Mouse (Mus musculus) forebrain, embryonic 11.5 days (tissue): ENCODE measurements around the gene Klc3. TPM values are rescaled to one million over a fixed set of nuclear protein-coding genes. Genes with fewer than 3 reads are reported as not detected.

Experiments
- ATAC-seq: fragments of 200-750 bp; cut with Nextera tagmentation; replicated peaks from 2 replicates; pipeline ENCODE4 v1.8.0; 2017; ENCODE audit warnings: moderate TSS enrichment; ENCODE audit not compliant: low FRiP score
- DNase-seq: peaks from one replicate; pipeline ENCODE4 v3.0.0-alpha.2; 2017; ENCODE audit warnings: low spot score
- H3K27ac ChIP-seq: fragments of 300-500 bp; sonication (generic); 2 replicates; pipeline ENCODE4 v1.5.1; 2014; ENCODE audit warnings: low read depth, low read length
- H3K27me3 ChIP-seq: fragments of 300-500 bp; sonication (generic); 2 replicates; pipeline ENCODE4 v1.6.1; 2014; ENCODE audit warnings: mild to moderate bottlenecking, low read length, mixed read lengths; ENCODE audit not compliant: control insufficient read depth, insufficient read depth
- H3K36me3 ChIP-seq: fragments of 300-500 bp; sonication (generic); 2 replicates; pipeline ENCODE4 v1.6.1; 2014; ENCODE audit warnings: mild to moderate bottlenecking, low read length, moderate library complexity, mixed read lengths; ENCODE audit not compliant: control insufficient read depth, insufficient read depth
- H3K4me1 ChIP-seq: fragments of 300-500 bp; sonication (generic); replicated peaks from 2 replicates; pipeline ENCODE4 v1.6.1; 2014; ENCODE audit warnings: low read length, mixed read lengths; ENCODE audit not compliant: control insufficient read depth, insufficient read depth
- H3K4me2 ChIP-seq: fragments of 300-500 bp; sonication (generic); 2 replicates; pipeline ENCODE4 v1.6.1; 2014; ENCODE audit warnings: low read depth, mild to moderate bottlenecking, low read length, moderate library complexity, mixed read lengths; ENCODE audit not compliant: severe bottlenecking
- H3K4me3 ChIP-seq: fragments of 300-500 bp; sonication (generic); 2 replicates; pipeline ENCODE4 v1.5.1; 2014; ENCODE audit warnings: low read depth, low read length
- H3K9ac ChIP-seq: fragments of 300-500 bp; sonication (generic); 2 replicates; pipeline ENCODE4 v1.6.1; 2014; ENCODE audit warnings: low read length
- H3K9me3 ChIP-seq: fragments of 300-500 bp; sonication (generic); 2 replicates; pipeline ENCODE4 v1.6.1; 2016; ENCODE audit warnings: low read length, mixed read lengths; ENCODE audit not compliant: control insufficient read depth
- WGBS: fragments of 180-500 bp; shearing (Covaris S2); extraction: QIAGEN DNeasy Blood & Tissue Kit; methylation state at CpG from one replicate; pipeline ENCODE4 v1.1.7; 2014; 5-methylcytosine and 5-hydroxymethylcytosine counted together
- microRNA counts: library from miRNA; unstranded; fragments of <30 nt; microRNA quantifications from one replicate; lab custom pipeline; 2015
- microRNA-seq: library from miRNA; unstranded; fragments of <30 nt; microRNA quantifications from one replicate; pipeline ENCODE4, GENCODE M21; 2016; ENCODE audit not compliant: insufficient number of aligned reads
- polyA plus RNA-seq: library from polyadenylated mRNA; unstranded; fragments of >200 nt; fragmentation: Nextera tagmentation; extraction: Ambion mirVana; gene quantifications from 2 replicates; pipeline ENCODE4 v1.2.1, GENCODE M21; 2014

The Klc3 gene
- polyA plus RNA-seq, 1 experiment from 2014 or later = 2.8 TPM

GRCm38 (mm10) chr7:19350221-19350620 is 53.7 kb downstream of the Klc3 start:
- no peak for DNase-seq
- ATAC-seq = no peak
- WGBS = 95% methylated on average over 8 of the region's 8 CpGs

GRCm38 (mm10) chr7:19349188-19349915 is 54.6 kb downstream of the Klc3 start:
- ATAC-seq (no peak), DNase-seq (no peak)
- Histone ChIP-seq H3K36me3 (peaks cover 9% of the 10 kb centered on the region; the same call in 1 of the 2 replicates), H3K4me3 (no peak overlapping the region), H3K4me2 (no peak overlapping the region), H3K27me3 (no peaks in the 10 kb centered on the region), H3K27ac (no peak overlapping the region), H3K4me1 (peaks cover 7% of the 10 kb centered on the region), H3K9me3 (no peaks in the 10 kb centered on the region), H3K9ac (no peak overlapping the region)
- WGBS = 94% methylated on average over 13 of the region's 13 CpGs

More at GRCm38 (mm10) chr7:19350221-19350620, 53.7 kb downstream of the Klc3 start:
- Histone ChIP-seq H3K9me3 (no peaks in the 10 kb centered on the region), H3K36me3 (peaks cover 9% of the 10 kb centered on the region; the same call in 1 of the 2 replicates), H3K4me3 (no peak overlapping the region), H3K4me1 (peaks cover 7% of the 10 kb centered on the region), H3K4me2 (no peak overlapping the region), H3K9ac (no peak overlapping the region), H3K27ac (no peak overlapping the region), H3K27me3 (no peaks in the 10 kb centered on the region)

GRCm38 (mm10) chr7:19344938-19345471 is 58.9 kb downstream of the Klc3 start:
- Histone ChIP-seq H3K9ac (peak overlapping the region; percentile 76), H3K9me3 (no peaks in the 10 kb centered on the region), H3K27me3 (peaks cover 8% of the 10 kb centered on the region; the same call in 1 of the 2 replicates), H3K4me2 (peak overlapping the region; percentile 78), H3K4me3 (peak overlapping the region; percentile 70), H3K4me1 (peaks cover 9% of the 10 kb centered on the region), H3K27ac (peak overlapping the region; percentile 55), H3K36me3 (peaks cover 3% of the 10 kb centered on the region; the same call in 1 of the 2 replicates)
- WGBS = under 1% methylated on average over 31 of the region's 31 CpGs
- ATAC-seq = peak; percentile 93
- peak; percentile 97 for DNase-seq

MicroRNAs encoded within 50 kb of the gene (microRNA counts, 519-probe panel; counts per million panel counts)
- microRNA mmu-miR-343 (lab: Ali Mortazavi, UCI) = 31.2 counts per million

Small RNA genes lying within 50 kb of the gene (microRNA-seq; reads per million reads assigned to microRNA genes)
- not detected for gene Mir343

Other genes starting within 250 kb of the Klc3 start
- gene Gipr, start 238.0 kb downstream of the Klc3 start, polyA plus RNA-seq = 0.56 and 0.75 TPM in 2 replicates
- 2.0 and 2.1 TPM in 2 replicates for gene Eml2, start 227.7 kb downstream of the Klc3 start, polyA plus RNA-seq
- gene Gpr4, start 191.6 kb downstream of the Klc3 start, polyA plus RNA-seq = 1.6 and 2.5 TPM in 2 replicates
- 54.1 and 59.8 TPM in 2 replicates for gene Opa3, start 175.8 kb downstream of the Klc3 start, polyA plus RNA-seq
- gene Vasp, start 132.3 kb downstream of the Klc3 start, polyA plus RNA-seq = 52.8 and 53.0 TPM in 2 replicates
- 0.44 TPM in 1 of 2 replicates, not detected in the other for gene Ppm1n, start 124.0 kb downstream of the Klc3 start, polyA plus RNA-seq
- gene Rtn2, start 121.5 kb downstream of the Klc3 start, polyA plus RNA-seq = 47.3 and 54.7 TPM in 2 replicates
- not detected in 2 replicates for gene Fosb, start 94.1 kb downstream of the Klc3 start, polyA plus RNA-seq
- gene Ercc1, start 59.3 kb downstream of the Klc3 start, polyA plus RNA-seq = 94.4 and 100 TPM in 2 replicates
- 23.2 and 24.0 TPM in 2 replicates for gene Cd3eap, start 44.6 kb downstream of the Klc3 start, polyA plus RNA-seq
- gene Ppp1r13l, start 44.4 kb downstream of the Klc3 start, polyA plus RNA-seq = 5.8 and 6.4 TPM in 2 replicates
- gene Ercc2, start 22.1 kb downstream of the Klc3 start, polyA plus RNA-seq = 18.2 and 25.2 TPM in 2 replicates
- not detected in 2 replicates for gene Ckm, start 672 bp upstream of the Klc3 start, polyA plus RNA-seq
- gene Mark4, start 54.7 kb upstream of the Klc3 start, polyA plus RNA-seq = 11.0 and 13.2 TPM in 2 replicates
- gene Exoc3l2, start 59.2 kb upstream of the Klc3 start, polyA plus RNA-seq = 1.2 and 1.4 TPM in 2 replicates
- gene Bloc1s3, start 104.3 kb upstream of the Klc3 start, polyA plus RNA-seq = 2.9 and 4.5 TPM in 2 replicates
- gene Trappc6a, start 104.3 kb upstream of the Klc3 start, polyA plus RNA-seq = 43.7 and 54.1 TPM in 2 replicates
- gene Nkpd1, start 113.7 kb upstream of the Klc3 start, polyA plus RNA-seq = 0.11 TPM in 1 of 2 replicates, not detected in the other
- 5.1 and 7.8 TPM in 2 replicates for gene Ppp1r37, start 159.0 kb upstream of the Klc3 start, polyA plus RNA-seq
- 0.40 and 0.47 TPM in 2 replicates for gene Zfp296, start 173.2 kb upstream of the Klc3 start, polyA plus RNA-seq
- 151 and 156 TPM in 2 replicates for gene Gemin7, start 173.5 kb upstream of the Klc3 start, polyA plus RNA-seq
- gene Clasrp, start 200.4 kb upstream of the Klc3 start, polyA plus RNA-seq = 59.7 and 64.1 TPM in 2 replicates
- 2.9 and 3.7 TPM in 2 replicates for gene Relb, start 225.3 kb upstream of the Klc3 start, polyA plus RNA-seq